Mouse (Mus musculus) thymus, postnatal 10 days (tissue): ENCODE results near the gene Cotl1.

Experiments used
- DNase-seq, 2 experiments: peaks; one replicate each; pipeline ENCODE4 v3.0.0; 2021; ENCODE audit warnings: low spot score in 2 of 2

The Cotl1 gene

GRCm38 (mm10) chr8:119817446-119817845, 22.9 kb downstream of the Cotl1 start:
- DNase-seq = no peak

- DNase-seq = no peak
Measured at GRCm38 (mm10) chr8:119816219-119816618, 24.1 kb downstream of the Cotl1 start.

- DNase-seq = peak; percentile 60 to 63
Measured at GRCm38 (mm10) chr8:119812650-119813431, 27.5 kb downstream of the Cotl1 start.

GRCm38 (mm10) chr8:119811925-119812324, 28.4 kb downstream of the Cotl1 start:
- DNase-seq = peak in 1 of 2 experiments; percentile 49

- DNase-seq = no peak
Measured at GRCm38 (mm10) chr8:119810953-119811499, 29.3 kb downstream of the Cotl1 start.

- DNase-seq = no peak
Measured at GRCm38 (mm10) chr8:119810127-119810868, 30.0 kb downstream of the Cotl1 start.

- no peak for DNase-seq
Measured at GRCm38 (mm10) chr8:119809620-119810019, 30.7 kb downstream of the Cotl1 start.

GRCm38 (mm10) chr8:119807687-119808086, 32.7 kb downstream of the Cotl1 start:
- DNase-seq = no peak

- no peak for DNase-seq
Measured at GRCm38 (mm10) chr8:119806422-119807263, 33.7 kb downstream of the Cotl1 start.

- DNase-seq = no peak
Measured at GRCm38 (mm10) chr8:119805275-119805674, 35.1 kb downstream of the Cotl1 start.

- peak in 1 of 2 experiments; percentile 34 for DNase-seq
Measured at GRCm38 (mm10) chr8:119802592-119802991, 37.8 kb downstream of the Cotl1 start.

- DNase-seq = no peak
Measured at GRCm38 (mm10) chr8:119801168-119801567, 39.2 kb downstream of the Cotl1 start.

- no peak for DNase-seq
Measured at GRCm38 (mm10) chr8:119798965-119799264, 41.4 kb downstream of the Cotl1 start.

GRCm38 (mm10) chr8:119798170-119798964, 42.0 kb downstream of the Cotl1 start:
- DNase-seq = peak; percentile 92 to 95

GRCm38 (mm10) chr8:119795651-119796050, 44.7 kb downstream of the Cotl1 start:
- DNase-seq = no peak

GRCm38 (mm10) chr8:119794689-119795088, 45.7 kb downstream of the Cotl1 start:
- DNase-seq = no peak

- no peak for DNase-seq
Measured at GRCm38 (mm10) chr8:119791804-119792704, 48.3 kb downstream of the Cotl1 start.

GRCm38 (mm10) chr8:119789581-119789980, 50.8 kb downstream of the Cotl1 start:
- no peak for DNase-seq

- DNase-seq = no peak
Measured at GRCm38 (mm10) chr8:119788607-119789381, 51.5 kb downstream of the Cotl1 start.
